Mouse (Mus musculus) mature B cell (primary cell): ENCODE measurements around the gene Tmem141.

Source experiments
- in situ Hi-C: fragments of 300-500 bp; cut with MboI; formaldehyde crosslinking; loops from 2 replicates; pipeline ENCODE4 v1.14.3; 2019

Tmem141 gene

DNA sequence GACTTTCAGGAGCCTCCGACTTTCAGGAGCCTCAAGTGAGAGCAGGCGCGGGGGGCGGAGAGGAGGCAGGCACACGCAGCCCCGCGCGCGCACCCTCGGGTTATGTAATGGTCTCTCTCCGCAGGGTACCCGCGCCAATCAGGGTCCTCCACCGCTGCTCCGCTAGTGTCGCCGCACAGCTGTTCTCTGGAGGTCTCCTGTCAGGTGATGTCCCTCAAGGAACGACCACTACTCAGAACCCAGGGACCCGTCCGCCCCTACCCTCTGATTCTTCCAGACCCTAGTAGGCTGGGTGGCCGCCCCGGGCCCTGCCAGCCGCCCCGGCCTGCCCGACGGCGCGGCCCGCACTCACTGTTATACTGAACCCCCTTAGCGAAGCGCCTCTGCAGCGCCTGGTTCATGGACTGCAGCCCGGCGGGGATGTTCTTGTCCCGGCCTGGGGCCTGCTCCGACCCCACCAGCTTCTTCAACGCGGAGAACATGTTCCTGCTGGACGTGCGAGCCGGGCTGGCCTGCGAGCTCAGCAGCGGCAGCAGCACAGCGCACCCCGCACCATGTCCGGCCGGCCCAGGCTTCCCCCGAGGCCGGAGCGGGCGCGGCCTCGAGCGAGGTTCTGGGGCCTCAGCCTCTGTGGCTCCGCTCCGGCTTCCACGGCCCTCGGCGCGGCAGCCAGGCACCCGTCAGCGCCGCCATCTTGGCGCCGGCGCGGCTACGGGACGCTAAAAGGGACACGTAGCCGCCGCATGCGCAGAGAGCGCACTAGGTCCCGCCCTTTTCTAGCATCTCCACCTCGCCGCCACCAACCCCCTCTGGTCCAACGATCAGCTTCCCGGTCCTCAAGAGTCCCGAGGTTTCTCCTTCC is 13.8 kb downstream of the Tmem141 start, which contains the start of gene Rabl6:
Gene Rabl6 (minus strand): TSS at position 761 of the 862 bp plus-strand sequence.
- in situ Hi-C loops, result no loop called here

DNA sequence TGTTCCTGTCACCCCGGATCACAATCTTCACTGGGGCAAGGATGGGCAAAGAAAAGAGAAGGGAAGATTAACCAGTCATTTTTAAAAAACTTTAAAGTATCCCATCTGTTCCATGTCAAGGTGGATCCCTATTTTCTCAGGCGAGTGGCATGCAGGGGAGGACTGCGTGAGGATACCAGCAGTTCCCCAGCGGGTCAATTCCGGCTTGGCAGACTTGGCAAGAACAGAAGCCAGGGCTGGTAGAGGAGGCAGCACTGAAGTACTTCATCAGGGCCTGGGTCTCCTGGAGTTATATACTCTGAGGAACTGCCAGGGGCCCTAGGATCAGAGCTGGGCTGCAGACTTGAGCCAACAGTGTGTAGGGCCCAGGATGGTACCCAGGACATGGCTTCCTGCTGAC is 19.3 kb downstream of the Tmem141 start:
- in situ Hi-C loops, result no loop called here

DNA sequence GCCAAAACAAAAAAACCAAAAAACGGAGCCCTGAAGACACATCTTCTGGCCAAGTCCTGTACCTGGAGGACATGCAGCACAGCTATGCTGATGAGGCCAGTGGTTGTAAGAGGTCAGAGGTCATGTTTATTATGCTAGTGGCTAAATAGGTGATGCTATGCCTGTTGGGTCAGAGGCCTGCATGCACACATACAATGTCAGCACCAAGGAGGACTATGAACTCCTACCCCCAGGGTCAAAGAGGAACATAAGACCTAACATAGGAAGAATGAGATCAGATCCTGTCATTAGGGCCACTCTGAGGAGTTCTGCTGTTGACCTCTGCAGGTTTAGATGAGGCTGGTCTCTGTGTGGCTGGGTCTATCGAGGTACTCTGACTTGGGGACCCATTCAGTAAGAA is 21.8 kb downstream of the Tmem141 start:
- in situ Hi-C loops, result no loop called here

DNA sequence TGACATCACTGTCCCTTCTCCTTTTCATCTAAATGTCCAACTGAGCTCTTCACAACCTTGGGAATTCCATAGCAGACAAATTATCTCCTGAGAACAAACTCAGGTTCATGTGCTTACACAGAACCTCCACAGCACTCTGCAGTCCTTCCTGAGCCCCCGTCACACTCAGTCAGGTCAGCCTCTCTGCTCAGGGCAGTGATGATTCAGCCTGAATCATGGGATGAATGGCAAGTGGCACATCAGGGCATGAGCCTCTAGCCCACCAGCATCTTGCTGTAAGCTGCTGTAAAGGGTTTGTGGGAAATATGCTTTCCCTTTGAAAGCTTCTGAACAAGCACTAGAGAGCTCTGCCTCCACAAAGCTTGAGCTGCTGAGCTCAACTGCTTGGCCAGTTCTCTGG is 23.1 kb downstream of the Tmem141 start:
- in situ Hi-C loops, result no loop called here

DNA sequence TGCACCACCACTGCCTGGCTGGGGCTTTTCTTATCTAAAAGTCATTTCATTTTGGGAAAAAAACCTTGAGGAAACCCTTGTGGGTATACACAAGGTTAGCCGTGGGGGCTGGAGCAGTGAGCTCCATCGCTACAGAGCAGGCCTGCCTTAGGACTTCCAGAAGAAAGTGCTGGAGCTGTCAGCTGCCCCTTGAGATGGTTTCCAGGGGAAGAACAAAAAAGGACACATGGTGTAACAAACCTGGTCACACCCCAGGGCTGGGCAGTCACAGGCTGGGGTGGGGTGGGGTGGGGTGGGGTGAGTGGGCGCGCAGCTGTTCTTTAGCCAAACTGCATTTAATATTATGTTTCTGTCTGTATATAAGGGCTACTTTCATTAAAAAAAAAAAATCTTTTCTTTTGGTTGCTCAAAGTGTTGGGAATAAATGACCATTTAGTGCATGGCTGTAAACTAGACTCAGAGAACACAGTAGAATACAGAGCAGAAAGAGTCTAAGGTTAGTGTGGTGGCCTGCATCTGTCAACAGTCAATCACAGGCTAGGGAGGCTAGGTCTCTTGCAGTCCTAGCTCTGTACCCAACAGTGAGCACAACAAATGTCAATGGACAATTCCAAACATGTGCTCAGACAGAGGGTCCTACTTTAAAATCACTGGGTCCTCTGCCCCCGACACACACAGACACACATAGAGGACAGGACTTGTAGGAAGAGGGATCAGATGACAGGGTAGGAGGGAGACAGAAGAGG is 24.9 kb downstream of the Tmem141 start:
- in situ Hi-C loops, result no loop called here

DNA sequence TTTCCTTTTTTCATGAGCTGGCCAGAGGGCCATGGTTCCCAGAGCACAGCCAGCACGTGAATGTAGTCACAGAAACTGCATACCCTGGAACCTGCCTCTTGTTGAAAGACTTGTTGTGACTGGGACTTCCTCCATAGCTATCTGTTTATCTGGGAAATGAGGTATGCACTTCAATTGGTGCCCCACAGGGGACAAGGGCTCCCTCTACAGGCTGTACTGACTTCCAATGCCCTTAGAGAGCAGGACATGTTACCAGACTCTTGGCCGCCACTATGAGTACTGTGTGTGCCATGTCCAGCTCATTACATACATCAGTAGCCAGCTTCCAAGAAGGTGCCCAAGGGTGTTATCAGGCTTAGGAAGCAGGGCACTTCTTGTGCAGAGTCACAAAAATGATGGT is 29.9 kb downstream of the Tmem141 start:
- in situ Hi-C loops, result no loop called here

DNA sequence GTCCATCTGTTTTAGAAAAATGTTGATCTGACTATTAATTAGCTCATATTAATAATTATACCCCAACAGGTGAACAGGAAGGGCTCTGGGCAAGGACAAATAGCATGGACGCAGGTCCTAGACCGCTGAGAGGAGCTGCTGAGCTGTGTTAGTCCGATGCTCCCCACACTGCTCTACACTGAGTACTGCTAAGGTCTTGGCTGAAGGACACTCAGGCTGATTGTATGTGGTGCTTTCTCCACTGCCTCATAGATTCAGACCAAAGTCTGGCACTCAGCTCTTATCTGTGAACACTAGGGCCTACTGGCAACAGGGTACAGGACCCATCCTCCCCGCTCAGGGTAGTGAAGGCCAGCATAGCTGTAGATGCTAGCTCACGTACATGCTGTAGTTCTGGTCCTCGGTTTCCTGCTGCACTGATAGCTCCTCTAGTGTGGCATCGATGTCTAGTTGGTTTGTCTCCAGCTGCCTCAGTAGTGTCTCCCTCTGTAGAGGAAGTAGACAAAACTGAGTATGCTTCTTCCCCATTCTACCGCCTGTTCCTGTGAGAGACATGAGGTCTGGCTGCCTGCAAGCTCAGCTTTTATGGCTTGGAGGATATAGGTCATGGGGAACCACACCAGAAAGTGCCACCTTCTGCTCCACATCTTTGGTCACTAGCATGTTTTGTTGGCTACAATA is 33.4 kb downstream of the Tmem141 start:
- in situ Hi-C loops, result no loop called here

DNA sequence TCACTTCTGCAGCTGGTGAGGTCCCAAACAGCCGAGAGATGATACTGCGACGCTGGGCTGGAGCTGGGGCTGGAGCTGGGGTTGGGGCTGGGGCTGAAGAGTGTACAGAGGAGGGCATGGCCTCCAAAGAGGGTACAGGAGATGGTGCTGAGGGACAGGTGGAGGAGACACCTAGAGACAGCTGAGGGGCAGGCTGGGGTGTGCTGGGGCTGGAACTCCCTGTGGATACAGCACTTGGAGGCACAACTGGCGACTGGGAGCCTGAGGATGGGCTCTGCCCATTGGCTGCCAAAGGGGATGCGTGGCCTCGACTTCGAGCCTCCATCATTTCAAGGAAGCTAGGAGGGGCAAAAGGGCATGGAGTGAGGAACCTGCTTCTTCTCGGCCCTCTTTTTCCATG is 34.5 kb downstream of the Tmem141 start:
- in situ Hi-C loops, result no loop called here

DNA sequence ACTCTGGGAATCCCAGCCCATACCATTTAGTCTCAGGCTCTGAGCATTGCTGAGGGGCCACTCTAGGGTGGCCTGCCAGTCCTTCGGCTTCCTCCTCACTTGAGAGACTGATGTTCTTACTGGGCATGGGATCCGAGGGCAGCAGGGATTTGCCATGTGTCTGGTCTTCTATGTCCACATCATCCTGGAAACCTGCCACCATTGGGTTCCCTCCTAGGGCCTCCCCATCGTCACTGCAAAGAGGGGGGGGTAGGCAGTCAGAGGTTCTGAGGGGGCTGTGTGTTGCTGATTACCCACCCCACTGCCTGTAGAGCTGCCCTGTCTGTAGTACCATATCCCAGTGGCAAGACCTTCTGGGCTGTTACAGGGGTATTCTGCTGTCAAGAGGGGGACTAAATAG is 36.2 kb downstream of the Tmem141 start:
- in situ Hi-C loops, result no loop called here

DNA sequence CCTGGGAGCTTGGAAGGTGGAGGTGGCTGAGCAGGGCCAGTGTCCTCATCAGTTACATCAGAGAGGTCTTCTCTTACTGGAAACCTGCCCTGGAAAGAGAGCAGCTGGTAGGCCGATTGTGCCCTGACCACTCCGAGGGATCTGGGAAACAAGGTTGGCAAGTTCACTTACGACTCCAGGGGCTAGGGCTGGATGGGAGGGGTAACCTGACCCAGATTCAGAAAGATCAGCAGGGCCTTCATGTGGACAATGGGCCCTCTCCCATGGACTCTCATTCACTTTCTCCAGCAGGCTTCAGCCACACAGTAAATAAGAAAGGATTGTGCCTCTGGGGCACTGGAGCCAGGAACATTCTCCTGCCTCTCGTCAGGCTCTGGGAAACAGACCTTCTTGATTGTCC is 36.9 kb downstream of the Tmem141 start:
- in situ Hi-C loops, result no loop called here

DNA sequence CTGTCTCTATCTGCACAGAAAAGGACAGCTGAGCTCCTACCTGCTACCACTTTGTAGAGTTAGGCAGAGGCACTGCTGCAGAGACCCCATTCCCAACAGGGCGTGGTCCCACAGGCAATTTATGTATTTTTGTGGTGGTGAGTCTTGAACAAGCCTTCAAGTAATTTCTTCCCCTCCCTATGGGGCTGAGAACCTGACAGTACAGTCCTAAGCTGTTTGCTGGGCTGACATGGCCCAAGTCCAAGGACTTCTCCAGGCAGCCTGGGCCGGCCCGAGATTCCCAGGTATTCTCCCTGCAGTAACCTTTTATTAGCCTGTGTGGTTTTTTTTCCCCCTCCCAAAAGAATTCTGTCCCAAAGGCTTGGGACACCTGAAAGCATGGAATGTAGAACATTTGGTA is 37.7 kb downstream of the Tmem141 start:
- in situ Hi-C loops, result no loop called here

DNA sequence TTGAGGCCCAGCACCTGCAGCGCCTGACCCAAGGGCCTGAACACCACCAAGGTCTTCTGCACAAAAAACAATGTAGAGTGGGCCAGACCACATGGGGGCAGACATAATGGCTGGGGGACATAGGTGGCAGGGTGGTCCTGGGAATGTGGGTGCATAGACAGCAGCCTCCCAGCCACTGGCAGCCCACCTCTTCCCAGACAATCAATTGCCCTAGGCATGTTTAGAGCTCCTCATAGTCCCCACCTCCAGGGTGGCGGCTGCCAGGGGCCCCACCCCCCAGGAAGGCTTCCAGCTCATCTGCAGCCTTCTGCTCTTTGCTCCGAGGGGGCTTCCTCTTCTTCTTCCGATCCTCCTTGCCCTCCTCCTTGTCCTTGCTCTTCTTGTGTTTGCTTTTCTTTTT is 38.2 kb downstream of the Tmem141 start:
- in situ Hi-C loops, result no loop called here

DNA sequence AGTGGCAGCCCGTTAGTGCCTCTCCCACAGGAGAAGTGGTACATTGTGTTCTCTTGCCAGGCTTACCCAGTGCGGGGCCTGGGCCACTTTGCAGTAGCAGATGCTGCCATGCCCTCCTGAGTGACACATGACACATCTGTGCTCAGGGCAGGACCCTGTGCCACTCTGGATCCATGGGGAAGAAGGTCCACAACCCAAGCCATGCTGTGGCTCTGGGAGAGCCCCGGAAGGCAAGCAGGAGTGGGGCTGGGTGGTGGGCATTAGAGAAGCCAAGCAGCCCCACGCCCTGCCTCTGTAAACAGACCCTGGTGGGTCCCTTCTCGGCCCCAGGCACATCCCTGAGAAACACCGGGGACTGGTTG is 38.7 kb downstream of the Tmem141 start:
- in situ Hi-C loops, result no loop called here

DNA sequence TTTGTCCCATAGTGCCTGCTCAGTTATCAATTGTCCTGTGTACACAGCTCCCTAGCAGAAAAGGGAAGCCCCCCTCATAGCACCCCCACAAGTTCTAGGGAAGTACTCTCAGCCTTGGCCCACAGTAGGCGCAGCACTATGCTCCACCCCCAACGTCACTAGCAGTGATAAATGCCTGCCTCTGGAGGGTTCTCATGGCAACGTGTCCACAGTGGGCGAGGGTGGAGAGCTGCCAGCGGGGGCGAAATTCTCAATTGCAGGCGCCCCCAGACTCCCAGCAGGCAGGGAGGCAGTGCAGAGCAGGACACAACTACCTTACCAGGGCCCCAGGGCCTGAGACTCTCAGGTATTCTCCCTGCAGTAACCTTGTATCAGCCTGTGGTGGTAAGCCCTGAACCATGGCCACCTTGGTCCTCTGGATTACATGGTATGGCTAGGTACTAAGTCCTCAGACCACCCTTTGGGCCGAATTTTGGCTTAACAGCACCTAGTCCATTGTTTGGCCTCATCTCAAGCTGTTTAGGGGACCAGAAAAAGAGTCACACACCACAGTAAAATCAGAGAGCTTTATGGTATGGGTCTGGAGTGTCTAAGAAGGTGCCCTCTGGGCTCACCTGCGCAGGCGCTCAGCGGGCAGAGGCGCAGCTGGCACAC is 39.2 kb downstream of the Tmem141 start:
- in situ Hi-C loops, result no loop called here

DNA sequence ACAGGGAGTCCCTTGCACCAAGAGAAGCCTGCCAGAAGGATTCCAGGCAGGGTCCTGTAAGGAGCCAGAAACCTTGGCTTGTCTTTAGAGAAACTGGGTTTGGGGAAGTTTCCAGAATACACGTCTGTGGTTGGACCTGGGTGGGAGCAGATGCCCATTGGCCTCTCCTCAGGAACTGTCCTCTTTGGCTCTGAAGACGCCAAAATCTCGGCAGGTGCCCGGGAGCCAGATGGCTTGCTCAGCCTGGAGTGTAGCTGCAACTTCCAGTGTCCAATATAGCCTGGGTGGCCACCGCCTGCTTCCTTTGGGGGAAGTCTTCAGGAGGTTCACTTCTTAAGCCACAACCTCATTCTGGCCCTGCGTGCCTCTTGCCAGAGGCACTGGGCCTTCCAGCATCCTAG is 39.9 kb downstream of the Tmem141 start:
- in situ Hi-C loops, result no loop called here

DNA sequence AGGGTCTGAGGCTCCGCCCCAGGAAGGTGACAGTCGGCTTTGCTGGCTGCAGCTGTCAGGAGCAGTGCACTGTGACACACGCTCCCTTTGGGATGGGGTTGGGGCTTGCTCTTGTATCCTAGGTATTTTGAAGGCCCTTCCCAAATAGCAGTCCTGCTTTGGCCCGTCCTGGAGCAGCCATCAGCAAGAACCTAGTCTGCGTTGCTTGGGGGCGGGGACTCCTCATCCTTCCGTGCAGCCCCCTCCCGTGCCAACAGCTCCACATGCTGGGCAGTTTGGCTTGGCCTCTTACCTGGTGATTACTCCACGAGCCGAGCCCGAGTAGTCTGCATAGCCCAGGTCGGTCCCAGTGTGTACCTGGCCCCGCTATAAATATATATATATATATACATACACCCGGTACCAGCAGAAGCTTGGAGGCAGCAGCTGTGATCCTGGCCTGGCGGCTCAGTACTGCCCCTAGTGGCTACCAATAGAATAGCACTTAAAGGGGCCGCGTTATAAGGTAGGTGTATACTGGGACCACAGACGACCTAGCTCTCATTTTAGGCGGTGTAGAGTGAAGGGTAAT is 40.4 kb downstream of the Tmem141 start, which contains the start of gene Ajm1:
Gene Ajm1 (minus strand): TSS at position 464 of the 571 bp plus-strand sequence.
- in situ Hi-C loops, result no loop called here

DNA sequence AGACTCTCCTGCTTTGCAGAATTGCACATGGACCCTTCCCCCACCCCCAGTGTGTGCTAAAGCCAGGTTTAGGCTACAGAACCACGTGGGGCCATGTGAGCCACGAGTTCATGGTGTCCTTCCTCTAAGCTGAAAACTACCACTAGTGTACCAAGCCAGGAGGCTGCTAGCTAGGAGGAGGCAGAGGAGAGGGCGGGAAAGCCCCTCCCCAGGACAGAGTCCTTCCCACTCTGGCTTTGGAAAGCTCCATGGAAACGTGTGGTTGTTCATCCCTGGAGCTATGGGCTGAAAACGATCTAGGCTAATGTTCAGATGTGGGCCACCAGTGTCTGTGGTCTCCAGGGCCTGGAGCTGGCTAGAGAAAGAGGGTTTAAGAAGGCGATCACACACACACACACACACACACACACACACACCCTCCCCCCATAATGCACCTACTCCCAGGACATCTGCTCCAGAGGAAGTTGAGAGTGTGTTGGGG is 41.1 kb downstream of the Tmem141 start:
- in situ Hi-C loops, result no loop called here

DNA sequence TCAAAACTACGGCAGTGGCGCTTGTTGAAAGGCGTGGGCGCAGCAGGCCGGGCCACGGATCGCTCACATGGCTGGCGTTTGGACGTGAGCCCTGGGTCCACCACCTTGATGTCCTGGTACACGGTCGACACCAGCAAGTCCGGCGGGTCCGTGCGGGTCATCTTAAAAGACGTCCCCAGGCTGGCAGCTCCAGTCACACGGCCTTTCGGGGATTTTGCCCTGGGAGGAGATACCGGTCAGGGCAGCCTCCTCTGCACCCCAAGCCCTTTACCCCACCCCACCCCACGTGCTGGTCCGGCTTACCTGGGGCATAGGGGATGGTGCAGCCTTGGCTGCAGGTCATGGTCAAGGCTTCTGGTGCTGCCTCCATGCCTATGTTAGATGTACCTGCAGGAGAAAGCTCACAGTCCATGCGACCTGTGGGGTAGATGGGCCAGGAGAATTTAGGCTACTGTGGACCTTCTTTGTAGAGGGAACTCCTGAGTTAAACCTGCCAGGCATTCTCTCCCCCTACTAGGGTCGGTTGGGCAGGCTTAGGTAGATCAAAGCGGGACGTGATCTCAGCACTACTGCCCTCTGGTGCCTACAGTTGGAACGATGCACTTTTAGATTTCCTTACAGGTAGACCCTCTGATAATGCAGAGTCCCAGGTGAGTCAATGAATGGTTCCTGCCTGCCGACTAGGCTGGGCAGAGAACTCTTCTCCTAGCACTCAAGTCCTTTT is 41.9 kb downstream of the Tmem141 start:
- in situ Hi-C loops, result no loop called here

DNA sequence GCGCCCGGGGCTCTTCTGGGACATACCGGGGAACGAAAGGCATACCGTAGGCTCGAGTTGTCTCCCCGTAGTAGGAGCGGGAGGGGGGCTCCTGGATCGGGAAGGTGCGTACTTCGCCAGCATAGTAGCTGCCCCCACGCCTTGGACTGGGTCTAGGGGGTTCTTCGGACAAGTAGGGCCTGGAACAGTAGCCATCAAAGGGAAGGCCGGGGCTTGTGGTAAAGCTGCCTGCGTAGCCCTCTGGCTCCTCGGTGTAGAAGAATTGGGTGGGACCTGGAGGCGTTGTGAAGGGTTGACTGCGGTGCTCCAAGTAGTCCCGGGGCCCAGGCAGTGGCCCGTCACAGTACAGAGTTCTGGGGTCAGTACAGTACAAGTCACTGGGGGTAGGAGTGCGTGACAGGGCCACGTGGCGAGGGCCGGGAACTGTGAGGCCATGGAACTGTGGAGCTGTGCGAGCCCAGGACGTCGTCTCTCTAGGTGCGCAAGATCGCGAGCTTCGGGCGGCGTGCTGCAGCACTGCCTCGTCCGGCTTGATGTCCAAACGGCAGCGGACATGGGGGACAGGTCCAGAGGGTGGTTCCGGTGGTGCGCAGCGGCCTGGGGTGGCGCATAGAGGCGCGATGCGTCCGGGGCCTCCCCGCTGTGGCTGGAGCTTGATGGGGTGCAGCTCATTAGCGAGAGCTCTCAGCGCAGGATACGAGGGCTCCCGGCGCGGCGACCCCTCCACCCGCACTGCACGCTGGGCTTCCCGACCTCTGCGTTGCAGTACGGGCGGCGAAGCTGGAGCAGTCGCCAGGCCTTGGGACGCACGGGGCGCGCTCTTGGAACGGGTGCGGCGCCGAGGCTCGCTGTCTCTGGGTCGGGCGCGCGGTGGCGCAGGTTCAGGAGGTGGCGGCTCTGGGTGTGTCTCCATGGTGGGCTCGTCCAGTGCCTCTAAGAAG is 42.7 kb downstream of the Tmem141 start:
- in situ Hi-C loops, result no loop called here
